Mouse (Mus musculus): ENCODE measurements around the gene Tpo. TPM values are rescaled to one million over a fixed set of nuclear protein-coding genes. Genes with fewer than 3 reads are reported as not detected.

Tpo gene
- not detected for total RNA-seq (2023)

GRCm38 (mm10) chr12:30132524-30132923 is at the start of gene Tpo:
TSS of gene Tpo (minus strand) at chr12:30132624.

Other genes starting within 250 kb of the Tpo start
- gene Pxdn, start 195.0 kb downstream of the Tpo start, total RNA-seq (2023), result not detected
- gene Sntg2, start 240.8 kb upstream of the Tpo start, total RNA-seq (2023), result not detected

Data from B cell, adult 67 days (primary cell).